Mouse (Mus musculus) retina, adult 2 months (tissue): ENCODE results near the gene Kif1a.

ENCODE experiments used
- DNase-seq: peaks from one replicate; pipeline ENCODE4 v3.0.0-alpha.2; 2012; ENCODE audit warnings: low read depth, low spot score

Gene Kif1a

GRCm38 (mm10) chr1:93098956-93099355, 2.8 kb downstream of the Kif1a start:
- no peak for DNase-seq

- DNase-seq, result no peak
Observed at GRCm38 (mm10) chr1:93092582-93092981, 9.2 kb downstream of the Kif1a start.

- DNase-seq, result no peak
Observed at GRCm38 (mm10) chr1:93085136-93085535, 16.6 kb downstream of the Kif1a start.

GRCm38 (mm10) chr1:93083420-93084285, 18.1 kb downstream of the Kif1a start:
- no peak for DNase-seq

- no peak for DNase-seq
Observed at GRCm38 (mm10) chr1:93082121-93082520, 19.6 kb downstream of the Kif1a start.

- no peak for DNase-seq
Observed at GRCm38 (mm10) chr1:93080930-93081589, 20.7 kb downstream of the Kif1a start.

- DNase-seq, result no peak
Observed at GRCm38 (mm10) chr1:93079602-93080001, 22.1 kb downstream of the Kif1a start.

GRCm38 (mm10) chr1:93072279-93072865, 29.4 kb downstream of the Kif1a start:
- no peak for DNase-seq

- DNase-seq, result no peak
Observed at GRCm38 (mm10) chr1:93071487-93071971, 30.2 kb downstream of the Kif1a start.

GRCm38 (mm10) chr1:93070881-93071280, 30.9 kb downstream of the Kif1a start:
- no peak for DNase-seq

- DNase-seq, result no peak
Observed at GRCm38 (mm10) chr1:93068553-93068952, 33.2 kb downstream of the Kif1a start.

- no peak for DNase-seq
Observed at GRCm38 (mm10) chr1:93065654-93066053, 36.1 kb downstream of the Kif1a start.

GRCm38 (mm10) chr1:93063694-93064093, 38.1 kb downstream of the Kif1a start:
- no peak for DNase-seq

GRCm38 (mm10) chr1:93051124-93051833, 50.5 kb downstream of the Kif1a start:
- no peak for DNase-seq

GRCm38 (mm10) chr1:93050071-93050470, 51.7 kb downstream of the Kif1a start:
- DNase-seq, result no peak

GRCm38 (mm10) chr1:93046153-93046789, 55.5 kb downstream of the Kif1a start:
- DNase-seq, result no peak

- DNase-seq, result no peak
Observed at GRCm38 (mm10) chr1:93035981-93036380, 65.8 kb downstream of the Kif1a start.

- DNase-seq, result no peak
Observed at GRCm38 (mm10) chr1:93033989-93034388, 67.8 kb downstream of the Kif1a start.

- DNase-seq, result no peak
Observed at GRCm38 (mm10) chr1:93031199-93031598, 70.6 kb downstream of the Kif1a start.

- DNase-seq, result no peak
Observed at GRCm38 (mm10) chr1:93030060-93030459, 71.7 kb downstream of the Kif1a start.

GRCm38 (mm10) chr1:93029387-93029786, 72.4 kb downstream of the Kif1a start:
- DNase-seq, result no peak
